ENCODE assay signal across 8 mouse cellular contexts in genomic region chr17:65611721-65612120, GRCm38 (mm10). TPM values are rescaled to one million over a fixed set of nuclear protein-coding genes. Genes with fewer than 3 reads are reported as not detected.
DNase-seq lines count a peak whose midpoint lies in the region; ATAC-seq and TF ChIP-seq lines count a peak whose summit lies in the region.

No protein-coding gene starts in this region.

- H3K27me3 ChIP-seq in liver, adult 2 months (ENCODE audit: control insufficient read depth, insufficient read depth, low read length): no peaks in the 10 kb centered on the region
- no peaks in the 10 kb centered on the region for H3K27me3 ChIP-seq in embryonic facial prominence, embryonic 10.5 days (replicated peaks; ENCODE audit: low read depth, poor library complexity, severe bottlenecking)
- no peaks in the 10 kb centered on the region for H3K27me3 ChIP-seq in intestine, embryonic 16.5 days (replicated peaks; ENCODE audit: control insufficient read depth, insufficient read depth, low read length)
- no peaks in the 10 kb centered on the region for H3K27me3 ChIP-seq in neural tube, embryonic 14.5 days (ENCODE audit: control insufficient read depth, insufficient read depth, low read length)

- ATAC-seq in intestine, embryonic 16.5 days: no peak
- ATAC-seq in neural tube, embryonic 14.5 days (ENCODE audit: low read depth): no peak
- no peak for ATAC-seq in frontal cortex, adult (ENCODE audit: low TSS enrichment)

- H3K79me2 ChIP-seq in liver, adult 2 months (ENCODE audit: control insufficient read depth, insufficient read depth, low read length): peaks cover 28% of the 10 kb centered on the region

- TF ChIP-seq CTCF in liver, adult 2 months (IDR thresholded peaks at IDR 0.05; ENCODE audit: low read depth, low read length): no peak

- whole genome bisulfite sequencing in liver, adult 2 months: 2% methylated on average over 4 of the region's 4 CpGs
- 15% methylated on average over 4 of the region's 4 CpGs for WGBS in embryonic facial prominence, embryonic 10.5 days
- WGBS in intestine, embryonic 16.5 days: 4% methylated on average over 4 of the region's 4 CpGs
- WGBS in neural tube, embryonic 14.5 days: 16% methylated on average over 4 of the region's 4 CpGs

- no peak for TF ChIP-seq POLR2A in liver, adult 2 months (IDR thresholded peaks at IDR 0.05; ENCODE audit: extremely low read depth, insufficient read depth, low read length)

- H3K9ac ChIP-seq in liver, adult 2 months (ENCODE audit: low read depth, low read length): no peak overlapping the region
- peak overlapping the region; percentile 99; the same call in 1 of the 2 replicates for H3K9ac ChIP-seq in intestine, embryonic 16.5 days (ENCODE audit: low read depth, low read length)
- H3K9ac ChIP-seq in neural tube, embryonic 14.5 days (replicated peaks; ENCODE audit: low read depth, low read length): peak overlapping the region; percentile 94; the same call in 1 of the 2 replicates

- no peaks in the 10 kb centered on the region for H3K9me3 ChIP-seq in embryonic facial prominence, embryonic 10.5 days
- H3K9me3 ChIP-seq in intestine, embryonic 16.5 days (ENCODE audit: control insufficient read depth, low read length): no peaks in the 10 kb centered on the region
- H3K9me3 ChIP-seq in neural tube, embryonic 14.5 days (ENCODE audit: control insufficient read depth, low read length): no peaks in the 10 kb centered on the region

- peak overlapping the region; percentile 65 for H3K4me2 ChIP-seq in intestine, embryonic 16.5 days (ENCODE audit: low read depth, low read length)
- H3K4me2 ChIP-seq in neural tube, embryonic 14.5 days (ENCODE audit: low read depth, low read length): peak overlapping the region; percentile 76

- H3K36me3 ChIP-seq in liver, adult 2 months (ENCODE audit: control insufficient read depth, insufficient read depth, low read length): no peaks in the 10 kb centered on the region
- H3K36me3 ChIP-seq in embryonic facial prominence, embryonic 10.5 days (replicated peaks): peaks cover 6% of the 10 kb centered on the region
- H3K36me3 ChIP-seq in intestine, embryonic 16.5 days (ENCODE audit: control insufficient read depth, insufficient read depth, low read length): no peaks in the 10 kb centered on the region
- no peaks in the 10 kb centered on the region for H3K36me3 ChIP-seq in neural tube, embryonic 14.5 days (ENCODE audit: control insufficient read depth, insufficient read depth, low read length)

- DNase-seq in liver, adult 2 months (ENCODE audit: extremely low read depth, low read depth, low spot score): no peak
- no peak for DNase-seq in liver
- DNase-seq in embryonic facial prominence, embryonic 10.5 days (ENCODE audit: low spot score): no peak
- no peak for DNase-seq in left cerebral cortex, adult 9 months (ENCODE audit: low spot score in 2 of 2)
- no peak for DNase-seq in layer of hippocampus, postnatal 25 days (ENCODE audit: extremely low spot score in 1 of 2, low spot score in 1 of 2)

- H3K4me1 ChIP-seq in liver, adult 2 months (ENCODE audit: control insufficient read depth, insufficient read depth, low read length): peaks cover 22% of the 10 kb centered on the region
- peaks cover 48% of the 10 kb centered on the region for H3K4me1 ChIP-seq in embryonic facial prominence, embryonic 10.5 days
- H3K4me1 ChIP-seq in intestine, embryonic 16.5 days (ENCODE audit: control insufficient read depth, insufficient read depth, low read length): peaks cover 30% of the 10 kb centered on the region
- peaks cover 26% of the 10 kb centered on the region for H3K4me1 ChIP-seq in neural tube, embryonic 14.5 days (ENCODE audit: control insufficient read depth, insufficient read depth, low read length)

- peak overlapping the region; percentile 2; the same call in 1 of the 2 replicates for H3K4me3 ChIP-seq in liver, adult 2 months (ENCODE audit: insufficient read depth, low read depth, low read length)
- peak overlapping the region; percentile 96 for H3K4me3 ChIP-seq in embryonic facial prominence, embryonic 10.5 days
- peak overlapping the region; percentile 96 for H3K4me3 ChIP-seq in intestine, embryonic 16.5 days (ENCODE audit: low read length)
- H3K4me3 ChIP-seq in neural tube, embryonic 14.5 days (ENCODE audit: low read depth, low read length): peak overlapping the region; percentile 99

- H3K27ac ChIP-seq in liver, adult 2 months (replicated peaks; ENCODE audit: insufficient read depth, low read depth, low read length): no peak overlapping the region
- H3K27ac ChIP-seq in embryonic facial prominence, embryonic 10.5 days (replicated peaks): no peak overlapping the region
- no peak overlapping the region for H3K27ac ChIP-seq in intestine, embryonic 16.5 days (ENCODE audit: low read length)
- no peak overlapping the region for H3K27ac ChIP-seq in neural tube, embryonic 14.5 days (ENCODE audit: low read depth, low read length)

RNA-seq across cellular contexts. Expression of gene Vapa, which starts 1.6 kb away (rescaled TPM):
- total RNA-seq in liver, adult 2 months (2014; rRNA removed): 48.9 and 51.7 TPM in 2 replicates
- 17.9 and 19.0 TPM in 2 replicates for polyA plus RNA-seq in liver, adult 2 months (2012; rRNA removed)
- polyA plus RNA-seq in embryonic facial prominence, embryonic 10.5 days (2016; fragmentation: Nextera tagmentation; extraction: Ambion mirVana): 169 and 171 TPM in 2 replicates
- 194 and 204 TPM in 2 replicates for polyA plus RNA-seq in intestine, embryonic 16.5 days (2015; fragmentation: Nextera tagmentation; extraction: Ambion mirVana)
- 298 and 333 TPM in 2 replicates for polyA plus RNA-seq in neural tube, embryonic 14.5 days (2014; fragmentation: Nextera tagmentation; extraction: Ambion mirVana)
- 100 to 1,000 TPM; 132 to 153 TPM for total RNA-seq in layer of hippocampus, postnatal 25 days (2021)

RNA-seq across cellular contexts. Expression of gene Txndc2, which starts 30.2 kb away (rescaled TPM):
- not detected in 2 replicates for total RNA-seq in liver, adult 2 months (2014; rRNA removed)
- not detected in 2 replicates for polyA plus RNA-seq in liver, adult 2 months (2012; rRNA removed)
- polyA plus RNA-seq in embryonic facial prominence, embryonic 10.5 days (2016; fragmentation: Nextera tagmentation; extraction: Ambion mirVana): 0.07 TPM in 1 of 2 replicates, not detected in the other
- not detected in 2 replicates for polyA plus RNA-seq in intestine, embryonic 16.5 days (2015; fragmentation: Nextera tagmentation; extraction: Ambion mirVana)
- polyA plus RNA-seq in neural tube, embryonic 14.5 days (2014; fragmentation: Nextera tagmentation; extraction: Ambion mirVana): 0.11 and 0.14 TPM in 2 replicates
- total RNA-seq in layer of hippocampus, postnatal 25 days (2021): not detected

Comparison
In these comparisons a context has a peak if more than half of its experiments do, and no peak if none do; other contexts are left out.
1. H3K4me3 ChIP-seq: peak in every context shown above with its lines; median percentile 99 in neural tube, embryonic 14.5 days; 96 in embryonic facial prominence, embryonic 10.5 days; 96 in intestine, embryonic 16.5 days; 2 in liver, adult 2 months.